Mouse (Mus musculus): ENCODE data around the gene Tmem51. TPM values are rescaled to one million over a fixed set of nuclear protein-coding genes. Genes with fewer than 3 reads are reported as not detected.
"Not testable (repeated sequence)": the region's sequence is repeated elsewhere in the genome, so short reads cannot be mapped to it uniquely, and the experiment has no call there.

The Tmem51 gene
- total RNA-seq, 2 experiments from 2014 or later: 2.5 to 2.8 TPM

GRCm38 (mm10) chr4:142063057-142063534, 21.0 kb downstream of the Tmem51 start:
- DNase-seq: no peak
- intact Hi-C loops (cut with DNase I; ENCODE audit: low total_unique reads): no loop called here

GRCm38 (mm10) chr4:142061485-142062240, 22.4 kb downstream of the Tmem51 start:
- intact Hi-C loops (cut with DNase I; ENCODE audit: low total_unique reads): no loop called here

GRCm38 (mm10) chr4:142060455-142061378, 23.4 kb downstream of the Tmem51 start:
- intact Hi-C loops (cut with DNase I; ENCODE audit: low total_unique reads): no loop called here
- DNase-seq: no peak

More at GRCm38 (mm10) chr4:142061485-142062240, 22.4 kb downstream of the Tmem51 start:
- no peak for DNase-seq

- intact Hi-C loops (cut with DNase I; ENCODE audit: low total_unique reads): no loop called here
- no peak for DNase-seq
These were observed 24.3 kb downstream of the Tmem51 start for GRCm38 (mm10) chr4:142059841-142060193.

- intact Hi-C loops (cut with DNase I; ENCODE audit: low total_unique reads): no loop called here
- DNase-seq: no peak
These were observed 24.8 kb downstream of the Tmem51 start for GRCm38 (mm10) chr4:142059113-142059840.

- DNase-seq: no peak
- intact Hi-C loops (cut with DNase I; ENCODE audit: low total_unique reads): no loop called here
These were observed 26.4 kb downstream of the Tmem51 start for GRCm38 (mm10) chr4:142057529-142058216.

GRCm38 (mm10) chr4:142055600-142055999, 28.5 kb downstream of the Tmem51 start:
- DNase-seq: no peak
- intact Hi-C loops (cut with DNase I; ENCODE audit: low total_unique reads): no loop called here

GRCm38 (mm10) chr4:142054580-142054979, 29.5 kb downstream of the Tmem51 start:
- intact Hi-C loops (cut with DNase I; ENCODE audit: low total_unique reads): no loop called here
- no peak for DNase-seq

- peak; percentile 47 for DNase-seq
- intact Hi-C loops (cut with DNase I; ENCODE audit: low total_unique reads): no loop called here
These were observed 30.2 kb downstream of the Tmem51 start for GRCm38 (mm10) chr4:142053661-142054448.

GRCm38 (mm10) chr4:142053261-142053660, 30.8 kb downstream of the Tmem51 start:
- no peak for DNase-seq
- intact Hi-C loops (cut with DNase I; ENCODE audit: low total_unique reads): no loop called here

GRCm38 (mm10) chr4:142052391-142053132, 31.5 kb downstream of the Tmem51 start:
- intact Hi-C loops (cut with DNase I; ENCODE audit: low total_unique reads): no loop called here
- DNase-seq: no peak

- DNase-seq; intact Hi-C loops (cut with DNase I; ENCODE audit: low total_unique reads): not testable (repeated sequence)
These were observed 32.2 kb downstream of the Tmem51 start for GRCm38 (mm10) chr4:142051883-142052282.

GRCm38 (mm10) chr4:142049963-142050362, 34.1 kb downstream of the Tmem51 start:
- intact Hi-C loops (cut with DNase I; ENCODE audit: low total_unique reads): no loop called here

GRCm38 (mm10) chr4:142048391-142048790, 35.7 kb downstream of the Tmem51 start:
- no peak for DNase-seq
- intact Hi-C loops (cut with DNase I; ENCODE audit: low total_unique reads): no loop called here

More at GRCm38 (mm10) chr4:142049963-142050362, 34.1 kb downstream of the Tmem51 start:
- DNase-seq: no peak

- no peak for DNase-seq
- intact Hi-C loops (cut with DNase I; ENCODE audit: low total_unique reads): no loop called here
These were observed 37.1 kb downstream of the Tmem51 start for GRCm38 (mm10) chr4:142047005-142047404.

- DNase-seq: no peak
- intact Hi-C loops (cut with DNase I; ENCODE audit: low total_unique reads): no loop called here
These were observed 37.6 kb downstream of the Tmem51 start for GRCm38 (mm10) chr4:142046496-142046895.

GRCm38 (mm10) chr4:142045595-142046163, 38.4 kb downstream of the Tmem51 start:
- DNase-seq: no peak
- intact Hi-C loops (cut with DNase I; ENCODE audit: low total_unique reads): no loop called here
